Mouse (Mus musculus) E14TG2a.4 (cell line): ENCODE results near the gene Lrrc3.

Experiments
- H3K27me3 ChIP-seq: 2 replicates; pipeline ENCODE4 v1.6.1; 2014; ENCODE audit warnings: low read length, control low read depth; ENCODE audit not compliant: insufficient read depth
- H3K36me3 ChIP-seq: 2 replicates; pipeline ENCODE4 v1.6.1; 2014; ENCODE audit warnings: low read length, control low read depth; ENCODE audit not compliant: insufficient read depth
- H3K4me1 ChIP-seq: replicated peaks from 2 replicates; pipeline ENCODE4 v1.6.1; 2014; ENCODE audit warnings: low read depth, low read length, control low read depth
- H3K4me3 ChIP-seq: replicated peaks from 2 replicates; pipeline ENCODE4 v1.5.1; 2014; ENCODE audit warnings: mild to moderate bottlenecking, low read length
- H3K9me3 ChIP-seq: 2 replicates; pipeline ENCODE4 v1.6.1; 2014; ENCODE audit warnings: low read length, control low read depth
- CTCF ChIP-seq: conservative IDR thresholded peaks from 2 replicates; pipeline ENCODE4 v1.5.1; 2014; ENCODE audit warnings: low read length
- NANOG ChIP-seq: IDR thresholded peaks from 2 replicates; pipeline ENCODE4 v1.6.1; 2014; ENCODE audit warnings: borderline replicate concordance, low read length, mixed read lengths
- POU5F1 ChIP-seq: IDR thresholded peaks from 2 replicates; pipeline ENCODE4 v1.6.1; 2014; ENCODE audit warnings: low read length, borderline replicate concordance

The Lrrc3 gene

DNA sequence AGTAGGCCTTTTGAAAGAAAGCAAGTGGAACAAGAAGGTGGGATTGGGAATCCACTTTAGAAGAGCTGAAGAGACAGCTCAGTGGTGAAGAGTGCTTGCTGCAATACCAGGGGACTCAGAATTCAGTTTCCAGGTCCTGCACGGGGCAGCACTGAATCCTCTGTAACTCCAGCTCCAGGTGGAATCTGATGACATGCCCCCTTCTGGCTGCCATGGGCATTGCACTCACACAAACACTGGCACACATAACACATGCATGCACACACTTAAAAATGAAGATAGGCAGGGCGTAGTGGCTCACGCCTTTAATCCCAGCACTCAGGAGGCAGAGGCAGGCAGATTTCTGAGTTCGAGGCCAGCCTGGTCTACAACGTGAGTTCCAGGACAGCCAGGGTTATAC, 19.8 kb downstream of the Lrrc3 start:
- H3K4me3 ChIP-seq, result no peak overlapping the region
- peak; percentile 73 for TF ChIP-seq CTCF
- no peak for TF ChIP-seq NANOG
- H3K27me3 ChIP-seq, result no peaks in the 10 kb centered on the region
- no peaks in the 10 kb centered on the region for H3K36me3 ChIP-seq
- no peaks in the 10 kb centered on the region for H3K9me3 ChIP-seq
- no peaks in the 10 kb centered on the region for H3K4me1 ChIP-seq

- Histone ChIP-seq H3K9me3 (no peaks in the 10 kb centered on the region), H3K4me1 (0 out of 2 replicates have a peak, but pooled peaks cover 6% of the 10 kb centered on the region), H3K36me3 (no peaks in the 10 kb centered on the region), H3K27me3 (no peaks in the 10 kb centered on the region), H3K4me3 (no peak overlapping the region)
- TF ChIP-seq POU5F1 (no peak), NANOG (no peak), CTCF (no peak)
Observed at GRCm38 (mm10) chr10:77880305-77880704, 22.0 kb downstream of the Lrrc3 start.

DNA sequence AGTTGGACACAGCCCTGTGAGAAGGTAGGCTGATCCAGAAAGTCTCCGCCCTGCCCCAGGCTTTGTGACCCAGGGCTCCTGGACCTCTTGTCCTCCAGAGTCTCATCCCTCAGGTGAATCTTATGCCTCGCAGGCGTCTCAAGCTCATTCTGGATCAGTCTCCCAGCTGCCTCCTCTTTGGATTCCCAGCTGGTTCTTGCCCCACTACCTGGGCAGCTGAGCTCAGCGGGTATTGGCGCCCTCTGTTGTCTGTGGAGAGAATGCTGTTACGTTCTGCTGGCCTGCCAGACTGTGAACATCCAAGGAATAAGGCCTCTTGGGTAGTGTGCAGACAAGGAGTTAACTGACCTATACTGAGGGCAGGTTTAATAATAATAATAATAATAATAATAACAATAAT, 23.4 kb downstream of the Lrrc3 start:
- no peaks in the 10 kb centered on the region for H3K9me3 ChIP-seq
- H3K4me1 ChIP-seq, result 0 out of 2 replicates have a peak, but pooled peaks cover 6% of the 10 kb centered on the region
- H3K36me3 ChIP-seq, result no peaks in the 10 kb centered on the region
- no peak overlapping the region for H3K4me3 ChIP-seq
- TF ChIP-seq NANOG, result no peak
- peak; percentile 44 for TF ChIP-seq CTCF
- no peak for TF ChIP-seq POU5F1
- H3K27me3 ChIP-seq, result no peaks in the 10 kb centered on the region

GRCm38 (mm10) chr10:77869651-77870050, 32.7 kb downstream of the Lrrc3 start:
- Histone ChIP-seq H3K9me3 (peaks cover 5% of the 10 kb centered on the region), H3K27me3 (no peaks in the 10 kb centered on the region), H3K4me1 (peaks cover 12% of the 10 kb centered on the region), H3K36me3 (no peaks in the 10 kb centered on the region), H3K4me3 (no peak overlapping the region)
- TF ChIP-seq NANOG (no peak), CTCF (no peak), POU5F1 (no peak)

DNA sequence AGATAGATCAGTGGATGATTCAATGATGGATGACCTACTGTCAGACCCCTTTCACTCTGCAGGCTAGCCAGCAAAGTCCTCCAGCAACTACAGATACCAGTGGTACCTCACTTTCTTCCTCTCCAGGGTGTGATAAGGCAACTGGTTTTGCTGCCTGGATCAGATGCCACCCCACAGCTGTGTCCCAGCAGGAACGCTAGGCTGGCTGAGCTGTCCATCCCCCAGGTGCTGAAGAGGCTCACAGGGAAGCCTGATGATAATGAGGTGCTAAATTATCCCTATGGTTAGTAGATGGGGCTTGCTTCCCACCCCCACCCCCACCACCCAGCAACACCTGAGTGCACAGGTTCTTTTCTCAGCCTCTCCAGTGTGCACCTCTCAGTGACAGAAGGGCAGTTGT, 34.8 kb downstream of the Lrrc3 start:
- peaks cover 5% of the 10 kb centered on the region for H3K9me3 ChIP-seq
- peaks cover 14% of the 10 kb centered on the region for H3K4me1 ChIP-seq
- no peak overlapping the region for H3K4me3 ChIP-seq
- TF ChIP-seq CTCF (no peak), NANOG (no peak), POU5F1 (no peak)
- no peaks in the 10 kb centered on the region for H3K36me3 ChIP-seq
- no peaks in the 10 kb centered on the region for H3K27me3 ChIP-seq

GRCm38 (mm10) chr10:77864762-77865143, 37.6 kb downstream of the Lrrc3 start:
- TF ChIP-seq CTCF (no peak), NANOG (no peak), POU5F1 (no peak)
- H3K4me3 ChIP-seq, result peak overlapping the region; percentile 41; the same call in 1 of the 2 replicates
- H3K27me3 ChIP-seq, result no peaks in the 10 kb centered on the region
- H3K4me1 ChIP-seq, result peaks cover 14% of the 10 kb centered on the region
- no peaks in the 10 kb centered on the region for H3K36me3 ChIP-seq
- no peaks in the 10 kb centered on the region; the same call in 1 of the 2 replicates for H3K9me3 ChIP-seq

GRCm38 (mm10) chr10:77864067-77864761, 38.1 kb downstream of the Lrrc3 start:
- Histone ChIP-seq H3K4me1 (peaks cover 14% of the 10 kb centered on the region), H3K4me3 (peak overlapping the region; percentile 41; the same call in 1 of the 2 replicates), H3K9me3 (no peaks in the 10 kb centered on the region; the same call in 1 of the 2 replicates), H3K36me3 (no peaks in the 10 kb centered on the region), H3K27me3 (no peaks in the 10 kb centered on the region)
- TF ChIP-seq POU5F1 (no peak), CTCF (no peak), NANOG (no peak)

GRCm38 (mm10) chr10:77861675-77862074, 40.7 kb downstream of the Lrrc3 start, which contains the start of gene Gm3285:
Gm3285 (plus strand) TSS chr10:77861975.
- Histone ChIP-seq H3K4me3 (no peak within 1 kb of the TSS), H3K36me3 (no peaks in the 10 kb centered on the region), H3K9me3 (no peaks in the 10 kb centered on the region; the same call in 1 of the 2 replicates), H3K27me3 (no peaks in the 10 kb centered on the region), H3K4me1 (peaks cover 6% of the 10 kb centered on the region; the same call in 1 of the 2 replicates)
- no peak for TF ChIP-seq NANOG
- TF ChIP-seq POU5F1, result no peak
- no peak for TF ChIP-seq CTCF

DNA sequence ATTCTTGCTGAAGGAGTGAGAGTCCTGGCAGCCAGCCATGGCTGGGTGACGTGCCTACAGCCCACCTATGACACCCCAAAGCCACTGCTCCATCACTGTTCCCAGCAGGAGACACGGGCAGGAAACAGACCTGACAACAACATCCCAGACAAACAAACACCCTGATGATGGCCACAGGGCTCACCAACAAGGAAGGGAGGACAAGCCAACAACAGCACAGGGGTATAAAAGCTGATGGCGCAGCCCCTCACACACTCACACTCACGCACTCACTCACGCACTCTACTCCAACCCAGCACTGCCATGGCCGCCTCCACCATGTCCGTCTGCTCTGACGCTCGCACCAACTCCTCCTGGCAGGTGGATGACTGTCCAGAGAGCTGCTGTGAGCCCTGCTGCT, 49.8 kb downstream of the Lrrc3 start, which contains the start of gene Gm10318:
Gm10318 (plus strand) TSS at position 301 of the 400 bp plus-strand sequence.
- Histone ChIP-seq H3K36me3 (no peaks in the 10 kb centered on the region), H3K27me3 (no peaks in the 10 kb centered on the region; the same call in none of the 2 replicates), H3K4me1 (peaks cover 16% of the 10 kb centered on the region), H3K4me3 (peak within 1 kb of the TSS; percentile 20; the same call in 1 of the 2 replicates), H3K9me3 (peaks cover 5% of the 10 kb centered on the region; the same call in 1 of the 2 replicates)
- TF ChIP-seq POU5F1 (no peak), NANOG (no peak), CTCF (no peak)
